Mouse (Mus musculus) right cerebral cortex, postnatal 36 days (tissue): Measurements from ENCODE around the gene Slc23a2.

Source experiments
- DNase-seq, 2 experiments: peaks; one replicate each; pipeline ENCODE4 v3.0.0; 2022; ENCODE audit warnings: low spot score in 2 of 2, mixed read lengths in 1 of 2

Gene Slc23a2

GRCm38 (mm10) chr2:132020991-132021541, 123.8 kb downstream of the Slc23a2 start:
- DNase-seq = no peak

GRCm38 (mm10) chr2:132020420-132020819, 124.5 kb downstream of the Slc23a2 start:
- DNase-seq = no peak

GRCm38 (mm10) chr2:132019372-132019811, 125.5 kb downstream of the Slc23a2 start:
- no peak for DNase-seq

GRCm38 (mm10) chr2:132018156-132018555, 126.8 kb downstream of the Slc23a2 start:
- no peak for DNase-seq

- no peak for DNase-seq
These were observed 127.3 kb downstream of the Slc23a2 start for GRCm38 (mm10) chr2:132017611-132018010.

GRCm38 (mm10) chr2:132016034-132016433, 128.9 kb downstream of the Slc23a2 start:
- no peak for DNase-seq

- DNase-seq = no peak
These were observed 131.8 kb downstream of the Slc23a2 start for GRCm38 (mm10) chr2:132013152-132013551.

- no peak for DNase-seq
These were observed 134.1 kb downstream of the Slc23a2 start for GRCm38 (mm10) chr2:132010781-132011180.

GRCm38 (mm10) chr2:132008186-132008585, 136.7 kb downstream of the Slc23a2 start:
- DNase-seq = no peak

- DNase-seq = no peak
These were observed 137.5 kb downstream of the Slc23a2 start for GRCm38 (mm10) chr2:132007475-132007819.

- peak in 1 of 2 experiments; percentile 47 for DNase-seq
These were observed 138.1 kb downstream of the Slc23a2 start for GRCm38 (mm10) chr2:132006561-132007474.

GRCm38 (mm10) chr2:132005445-132005844, 139.5 kb downstream of the Slc23a2 start:
- no peak for DNase-seq

- no peak for DNase-seq
These were observed 140.3 kb downstream of the Slc23a2 start for GRCm38 (mm10) chr2:132004495-132005136.

GRCm38 (mm10) chr2:132003916-132004315, 141.0 kb downstream of the Slc23a2 start:
- no peak for DNase-seq
